Mouse (Mus musculus) kidney, postnatal 4 days (tissue): ENCODE results near the gene Kat5.

ENCODE experiments used
- DNase-seq, 2 experiments: peaks; one replicate each; pipeline ENCODE4 v3.0.0; 2021; ENCODE audit warnings: mixed read lengths in 2 of 2

The Kat5 gene

GRCm38 (mm10) chr19:5609547-5610404, at the start of gene Kat5:
Gene Kat5 (minus strand): TSS chr19:5610237.
- DNase-seq: peak; percentile 95 to 96

GRCm38 (mm10) chr19:5654720-5655298, 44.8 kb upstream of the Kat5 start:
- DNase-seq: no peak

GRCm38 (mm10) chr19:5653969-5654719, 44.1 kb upstream of the Kat5 start:
- peak; percentile 40 to 62 for DNase-seq

- no peak for DNase-seq
Measured at GRCm38 (mm10) chr19:5652570-5652969, 42.5 kb upstream of the Kat5 start.

- no peak for DNase-seq
Measured at GRCm38 (mm10) chr19:5651502-5652274, 41.7 kb upstream of the Kat5 start.

- peak; percentile 46 to 58 for DNase-seq
Measured at GRCm38 (mm10) chr19:5649298-5649741, 39.3 kb upstream of the Kat5 start.

- DNase-seq: peak; percentile 83 to 89
Measured at GRCm38 (mm10) chr19:5648401-5649297, 38.6 kb upstream of the Kat5 start.

- peak; percentile 1 to 2 for DNase-seq
Measured at GRCm38 (mm10) chr19:5647791-5648190, 37.8 kb upstream of the Kat5 start.

- peak; percentile 1 to 3 for DNase-seq
Measured at GRCm38 (mm10) chr19:5646731-5647330, 36.8 kb upstream of the Kat5 start.

- peak in 1 of 2 experiments; percentile 0 for DNase-seq
Measured at GRCm38 (mm10) chr19:5645280-5645679, 35.2 kb upstream of the Kat5 start.

GRCm38 (mm10) chr19:5641641-5642040, 31.6 kb upstream of the Kat5 start:
- DNase-seq: no peak

GRCm38 (mm10) chr19:5641021-5641420, 31.0 kb upstream of the Kat5 start:
- DNase-seq: no peak

GRCm38 (mm10) chr19:5640339-5640738, 30.3 kb upstream of the Kat5 start:
- no peak for DNase-seq

GRCm38 (mm10) chr19:5638416-5639005, 28.5 kb upstream of the Kat5 start:
- no peak for DNase-seq

GRCm38 (mm10) chr19:5637069-5638047, 27.3 kb upstream of the Kat5 start, which contains the start of gene Rela:
Gene Rela (plus strand): TSS chr19:5637483.
- peak; percentile 88 to 93 for DNase-seq

GRCm38 (mm10) chr19:5636571-5637041, 26.6 kb upstream of the Kat5 start:
- DNase-seq: peak; percentile 35 to 51

- no peak for DNase-seq
Measured at GRCm38 (mm10) chr19:5636036-5636570, 26.1 kb upstream of the Kat5 start.

- DNase-seq: no peak
Measured at GRCm38 (mm10) chr19:5632120-5632519, 22.1 kb upstream of the Kat5 start.

GRCm38 (mm10) chr19:5629907-5630306, 19.9 kb upstream of the Kat5 start:
- DNase-seq: no peak
